Mouse (Mus musculus) liver, postnatal 0 days (tissue): ENCODE results near the gene Pigm. TPM values are rescaled to one million over a fixed set of nuclear protein-coding genes. Genes with fewer than 3 reads are reported as not detected.

Experiments used
- ATAC-seq: fragments of 200-750 bp; cut with Nextera tagmentation; 2 replicates; pipeline ENCODE4 v1.8.0; 2017; ENCODE audit warnings: mild to moderate bottlenecking, moderate library complexity
- DNase-seq: peaks from one replicate; pipeline ENCODE4 v3.0.0-alpha.2; 2016
- H3K27ac ChIP-seq: fragments of 300-500 bp; sonication (generic); 2 replicates; pipeline ENCODE4 v1.5.1; 2014; ENCODE audit warnings: antibody characterized with exemption, moderate library complexity, mild to moderate bottlenecking, low read depth
- H3K27me3 ChIP-seq: fragments of 300-500 bp; sonication (generic); 2 replicates; pipeline ENCODE4 v1.6.1; 2014; ENCODE audit warnings: low read length, control low read depth, mixed read lengths; ENCODE audit not compliant: insufficient read depth
- H3K36me3 ChIP-seq: fragments of 300-500 bp; sonication (generic); replicated peaks from 2 replicates; pipeline ENCODE4 v1.6.1; 2014; ENCODE audit warnings: mild to moderate bottlenecking, control low read depth, low read length, moderate library complexity, mixed read lengths; ENCODE audit not compliant: insufficient read depth
- H3K4me1 ChIP-seq: fragments of 300-500 bp; sonication (generic); 2 replicates; pipeline ENCODE4 v1.6.1; 2014; ENCODE audit warnings: antibody characterized with exemption, mild to moderate bottlenecking, control low read depth; ENCODE audit not compliant: insufficient read depth
- H3K4me2 ChIP-seq: fragments of 300-500 bp; sonication (generic); 2 replicates; pipeline ENCODE4 v1.6.1; 2014; ENCODE audit warnings: low read depth, mild to moderate bottlenecking, low read length, moderate library complexity, mixed read lengths
- H3K4me3 ChIP-seq: fragments of 300-500 bp; sonication (generic); 2 replicates; pipeline ENCODE4 v1.5.1; 2014; ENCODE audit warnings: low read depth, low read length
- H3K9ac ChIP-seq: fragments of 300-500 bp; sonication (generic); replicated peaks from 2 replicates; pipeline ENCODE4 v1.6.1; 2014; ENCODE audit warnings: mild to moderate bottlenecking, moderate library complexity
- H3K9me3 ChIP-seq: fragments of 300-500 bp; sonication (generic); 2 replicates; pipeline ENCODE4 v1.6.1; 2016; ENCODE audit warnings: mild to moderate bottlenecking, control low read depth, low read length, mixed read lengths
- CTCF ChIP-seq: sonication (generic); IDR thresholded peaks from 2 replicates; pipeline ENCODE4 v1.5.1; 2016; ENCODE audit warnings: antibody characterized with exemption, low read depth
- EP300 ChIP-seq: IDR thresholded peaks from 2 replicates; pipeline ENCODE4 v1.6.1; 2016; ENCODE audit warnings: antibody characterized with exemption, low read depth, mild to moderate bottlenecking
- WGBS: fragments of 180-500 bp; shearing (Covaris S2); extraction: QIAGEN DNeasy Blood & Tissue Kit; methylation state at CpG from one replicate; pipeline ENCODE4 v1.1.7; 2014; ENCODE audit not compliant: insufficient replicate concordance; 5-methylcytosine and 5-hydroxymethylcytosine counted together
- polyA plus RNA-seq: library from polyadenylated mRNA; unstranded; fragments of >200 nt; fragmentation: Nextera tagmentation; extraction: Ambion mirVana; gene quantifications from 2 replicates; pipeline ENCODE4 v1.2.1, GENCODE M21; 2015

Gene Pigm
- polyA plus RNA-seq, 1 experiment from 2014 or later, result 1.8 TPM

DNA sequence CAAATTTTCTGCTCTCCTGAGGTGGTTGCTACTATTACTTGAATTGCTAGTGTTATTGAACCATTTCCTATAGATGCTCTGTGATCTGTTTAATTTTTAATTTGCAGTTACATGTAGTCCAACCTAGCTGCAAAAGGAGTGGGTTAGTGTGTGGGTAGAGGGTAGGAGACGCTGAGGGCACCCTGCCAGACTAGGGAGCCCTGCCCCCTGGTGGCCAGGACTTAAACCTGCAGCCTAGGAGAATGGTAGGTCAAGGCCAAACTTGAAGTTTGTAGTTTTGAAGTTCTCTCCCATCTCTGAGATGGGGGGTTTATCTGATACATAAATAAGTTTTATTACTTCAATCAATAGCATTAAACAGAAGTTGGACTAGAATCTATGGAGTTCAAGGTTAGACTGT, 18.8 kb upstream of the Pigm start:
- ATAC-seq, result 0 out of 2 replicates have a peak, but pooled peaks have one; percentile 63
- no peaks in the 10 kb centered on the region for H3K27me3 ChIP-seq

GRCm38 (mm10) chr1:172358341-172358740, 18.0 kb upstream of the Pigm start:
- no peak overlapping the region for H3K27ac ChIP-seq
- H3K36me3 ChIP-seq, result no peaks in the 10 kb centered on the region
- no peak for DNase-seq
- TF ChIP-seq CTCF (no peak), EP300 (no peak)
- no peak overlapping the region for H3K9ac ChIP-seq
- no peaks in the 10 kb centered on the region for H3K9me3 ChIP-seq
- no peak for ATAC-seq
- WGBS, result 70% methylated on average over 10 of the region's 10 CpGs
- no peak overlapping the region for H3K4me3 ChIP-seq
- no peaks in the 10 kb centered on the region for H3K27me3 ChIP-seq
- no peak overlapping the region for H3K4me2 ChIP-seq
- H3K4me1 ChIP-seq, result no peaks in the 10 kb centered on the region; the same call in 1 of the 2 replicates

More for the DNA sequence above, 18.8 kb upstream of the Pigm start:
- 0% methylated on average over 1 of the region's 1 CpGs for WGBS
- Histone ChIP-seq H3K4me3 (no peak overlapping the region), H3K36me3 (no peaks in the 10 kb centered on the region), H3K9me3 (no peaks in the 10 kb centered on the region), H3K4me1 (no peaks in the 10 kb centered on the region; the same call in 1 of the 2 replicates), H3K9ac (no peak overlapping the region), H3K27ac (no peak overlapping the region), H3K4me2 (no peak overlapping the region)
- TF ChIP-seq EP300, result no peak
- peak; percentile 94 for TF ChIP-seq CTCF
- DNase-seq, result peak; percentile 64

GRCm38 (mm10) chr1:172364684-172365083, 11.7 kb upstream of the Pigm start:
- TF ChIP-seq EP300 (peak; percentile 75), CTCF (peak; percentile 85)
- Histone ChIP-seq H3K4me2 (peak overlapping the region; percentile 24; the same call in 1 of the 2 replicates), H3K9ac (no peak overlapping the region), H3K27ac (0 out of 2 replicates have a peak overlapping the region, but pooled peaks have one; percentile 45), H3K4me1 (peaks cover 12% of the 10 kb centered on the region), H3K36me3 (no peaks in the 10 kb centered on the region), H3K27me3 (0 out of 2 replicates have a peak, but pooled peaks cover 2% of the 10 kb centered on the region), H3K4me3 (0 out of 2 replicates have a peak overlapping the region, but pooled peaks have one; percentile 5), H3K9me3 (no peaks in the 10 kb centered on the region)
- DNase-seq (peak; percentile 71), ATAC-seq (peak; percentile 95)
- WGBS, result 10% methylated on average over 6 of the region's 6 CpGs

DNA sequence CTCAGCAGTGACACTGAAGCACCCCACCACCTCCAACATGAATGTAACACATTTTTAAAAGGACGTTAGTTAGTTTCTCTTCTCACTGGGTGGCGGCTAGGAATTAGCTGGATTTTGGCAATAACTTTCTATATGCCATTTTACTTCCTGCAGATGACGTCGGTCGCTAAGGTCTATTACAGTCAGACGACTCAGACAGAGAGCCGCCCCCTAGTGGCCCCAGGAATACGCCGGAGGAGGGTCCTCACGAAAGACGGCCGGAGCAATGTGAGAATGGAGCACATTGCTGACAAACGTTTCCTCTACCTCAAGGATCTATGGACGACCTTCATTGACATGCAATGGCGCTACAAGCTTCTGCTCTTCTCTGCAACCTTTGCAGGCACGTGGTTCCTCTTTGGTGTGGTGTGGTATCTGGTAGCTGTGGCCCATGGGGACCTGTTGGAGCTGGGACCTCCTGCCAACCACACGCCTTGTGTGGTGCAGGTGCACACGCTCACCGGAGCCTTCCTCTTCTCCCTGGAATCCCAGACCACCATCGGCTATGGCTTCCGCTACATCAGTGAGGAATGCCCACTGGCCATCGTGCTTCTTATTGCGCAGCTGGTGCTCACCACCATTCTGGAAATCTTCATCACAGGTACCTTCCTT, 7.5 kb upstream of the Pigm start:
- ATAC-seq, result peak; percentile 20; the same call in 1 of the 2 replicates

GRCm38 (mm10) chr1:172376758-172377458, 562 bp downstream of the Pigm start:
- TF ChIP-seq CTCF (no peak), EP300 (no peak)
- Histone ChIP-seq H3K36me3 (peaks cover 4% of the 10 kb centered on the region; the same call in 1 of the 2 replicates), H3K4me1 (peaks cover 18% of the 10 kb centered on the region; the same call in 1 of the 2 replicates), H3K27ac (peak overlapping the region; percentile 80), H3K27me3 (no peaks in the 10 kb centered on the region), H3K9me3 (no peaks in the 10 kb centered on the region), H3K4me2 (peak overlapping the region; percentile 96), H3K4me3 (peak overlapping the region; percentile 97), H3K9ac (peak overlapping the region; percentile 85)
- peak; percentile 57 for ATAC-seq
- DNase-seq, result peak; percentile 38
- WGBS, result 1% methylated on average over 62 of the region's 62 CpGs

More for the DNA sequence above, 7.5 kb upstream of the Pigm start:
- Histone ChIP-seq H3K4me3 (no peak overlapping the region), H3K4me1 (peaks cover 12% of the 10 kb centered on the region), H3K36me3 (no peaks in the 10 kb centered on the region), H3K27ac (no peak overlapping the region), H3K27me3 (0 out of 2 replicates have a peak, but pooled peaks cover 2% of the 10 kb centered on the region), H3K9ac (no peak overlapping the region), H3K9me3 (no peaks in the 10 kb centered on the region), H3K4me2 (peak overlapping the region; percentile 56)
- 30% methylated on average over 23 of the region's 23 CpGs for WGBS
- peak; percentile 62 for TF ChIP-seq CTCF
- TF ChIP-seq EP300, result no peak
- DNase-seq, result peak; percentile 61

- TF ChIP-seq CTCF, result no peak
- Histone ChIP-seq H3K4me2 (no peak overlapping the region), H3K4me1 (peaks cover 18% of the 10 kb centered on the region; the same call in 1 of the 2 replicates), H3K36me3 (peaks cover 4% of the 10 kb centered on the region), H3K27me3 (no peaks in the 10 kb centered on the region), H3K4me3 (no peak overlapping the region), H3K9ac (no peak overlapping the region), H3K27ac (no peak overlapping the region), H3K9me3 (no peaks in the 10 kb centered on the region)
- DNase-seq (no peak), ATAC-seq (no peak)
- WGBS, result 85% methylated on average over 10 of the region's 10 CpGs
These were observed 3.7 kb downstream of the Pigm start for GRCm38 (mm10) chr1:172380066-172380465.
